Mouse (Mus musculus): ENCODE measurements around the gene Pla2g4d.

The Pla2g4d gene

GRCm38 (mm10) chr2:120299866-120300265 lies 10.9 kb upstream of the Pla2g4d start:
- no peaks in the 10 kb centered on the region for H3K27me3 ChIP-seq (ENCODE audit: insufficient read depth, low read length)
- no peaks in the 10 kb centered on the region for H3K36me3 ChIP-seq (ENCODE audit: insufficient read depth, low read length)
- TF ChIP-seq NANOG (IDR thresholded peaks at IDR 0.05; ENCODE audit: borderline replicate concordance, low read length), result no peak
- no peak for TF ChIP-seq CTCF (conservative IDR thresholded peaks at IDR 0.05; ENCODE audit: low read length)
- no peak for TF ChIP-seq POU5F1 (IDR thresholded peaks at IDR 0.05; ENCODE audit: borderline replicate concordance, low read length)
- H3K9me3 ChIP-seq (ENCODE audit: low read length), result no peaks in the 10 kb centered on the region
- H3K4me3 ChIP-seq (replicated peaks; ENCODE audit: low read length), result no peak overlapping the region
- H3K4me1 ChIP-seq (replicated peaks; ENCODE audit: low read depth, low read length), result peaks cover 29% of the 10 kb centered on the region

- Histone ChIP-seq H3K36me3 (ENCODE audit: insufficient read depth, low read length) (no peaks in the 10 kb centered on the region), H3K4me3 (replicated peaks; ENCODE audit: low read length) (no peak overlapping the region), H3K9me3 (ENCODE audit: low read length) (no peaks in the 10 kb centered on the region), H3K27me3 (ENCODE audit: insufficient read depth, low read length) (no peaks in the 10 kb centered on the region), H3K4me1 (replicated peaks; ENCODE audit: low read depth, low read length) (0 out of 2 replicates have a peak, but pooled peaks cover 12% of the 10 kb centered on the region)
- TF ChIP-seq POU5F1 (IDR thresholded peaks at IDR 0.05; ENCODE audit: borderline replicate concordance, low read length) (no peak), CTCF (conservative IDR thresholded peaks at IDR 0.05; ENCODE audit: low read length) (no peak)
Observed at GRCm38 (mm10) chr2:120296160-120296559, 7.2 kb upstream of the Pla2g4d start.

- no peak for TF ChIP-seq NANOG (IDR thresholded peaks at IDR 0.05; ENCODE audit: borderline replicate concordance, low read length)
- no peak for TF ChIP-seq CTCF (conservative IDR thresholded peaks at IDR 0.05; ENCODE audit: low read length)
- TF ChIP-seq POU5F1 (IDR thresholded peaks at IDR 0.05; ENCODE audit: borderline replicate concordance, low read length), result no peak
- Histone ChIP-seq H3K9me3 (ENCODE audit: low read length) (no peaks in the 10 kb centered on the region), H3K27me3 (ENCODE audit: insufficient read depth, low read length) (peaks cover 11% of the 10 kb centered on the region), H3K36me3 (ENCODE audit: insufficient read depth, low read length) (no peaks in the 10 kb centered on the region), H3K4me1 (replicated peaks; ENCODE audit: low read depth, low read length) (0 out of 2 replicates have a peak, but pooled peaks cover 3% of the 10 kb centered on the region), H3K4me3 (replicated peaks; ENCODE audit: low read length) (no peak overlapping the region)
Observed at GRCm38 (mm10) chr2:120291471-120292078, 2.6 kb upstream of the Pla2g4d start.

DNA sequence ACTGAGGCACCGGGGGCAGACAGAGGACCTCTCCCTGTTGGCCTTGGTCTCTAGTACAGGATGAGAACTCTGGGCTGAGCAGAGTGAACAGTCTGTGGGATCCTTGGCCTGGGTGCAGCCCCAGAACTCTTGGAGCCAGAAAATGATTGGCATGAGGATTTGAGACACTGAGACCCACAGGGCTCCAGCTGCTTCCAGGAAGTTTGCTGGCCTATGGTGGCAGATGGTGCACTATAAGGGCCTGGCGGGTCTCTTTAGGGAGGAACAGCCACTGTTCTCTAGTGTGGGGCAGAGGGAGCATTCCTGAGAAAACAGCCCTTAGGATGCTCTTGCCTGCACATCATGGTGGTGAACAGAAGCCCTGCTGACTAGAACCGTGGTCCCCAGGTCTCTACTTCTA lies 596 bp downstream of the Pla2g4d start:
- no peak for TF ChIP-seq POU5F1 (IDR thresholded peaks at IDR 0.05; ENCODE audit: borderline replicate concordance, low read length)
- no peak for TF ChIP-seq NANOG (IDR thresholded peaks at IDR 0.05; ENCODE audit: borderline replicate concordance, low read length)
- no peak for TF ChIP-seq CTCF (conservative IDR thresholded peaks at IDR 0.05; ENCODE audit: low read length)
- Histone ChIP-seq H3K4me3 (replicated peaks; ENCODE audit: low read length) (no peak overlapping the region), H3K4me1 (replicated peaks; ENCODE audit: low read depth, low read length) (0 out of 2 replicates have a peak, but pooled peaks cover 3% of the 10 kb centered on the region), H3K36me3 (ENCODE audit: insufficient read depth, low read length) (no peaks in the 10 kb centered on the region), H3K9me3 (ENCODE audit: low read length) (no peaks in the 10 kb centered on the region), H3K27me3 (ENCODE audit: insufficient read depth, low read length) (peaks cover 11% of the 10 kb centered on the region)

GRCm38 (mm10) chr2:120285639-120286038 lies 3.4 kb downstream of the Pla2g4d start:
- H3K36me3 ChIP-seq (ENCODE audit: insufficient read depth, low read length), result no peaks in the 10 kb centered on the region
- H3K27me3 ChIP-seq (ENCODE audit: insufficient read depth, low read length), result peaks cover 11% of the 10 kb centered on the region
- H3K4me1 ChIP-seq (replicated peaks; ENCODE audit: low read depth, low read length), result no peaks in the 10 kb centered on the region
- no peak overlapping the region for H3K4me3 ChIP-seq (replicated peaks; ENCODE audit: low read length)
- TF ChIP-seq POU5F1 (IDR thresholded peaks at IDR 0.05; ENCODE audit: borderline replicate concordance, low read length) (no peak), NANOG (IDR thresholded peaks at IDR 0.05; ENCODE audit: borderline replicate concordance, low read length) (no peak), CTCF (conservative IDR thresholded peaks at IDR 0.05; ENCODE audit: low read length) (no peak)
- no peaks in the 10 kb centered on the region for H3K9me3 ChIP-seq (ENCODE audit: low read length)

DNA sequence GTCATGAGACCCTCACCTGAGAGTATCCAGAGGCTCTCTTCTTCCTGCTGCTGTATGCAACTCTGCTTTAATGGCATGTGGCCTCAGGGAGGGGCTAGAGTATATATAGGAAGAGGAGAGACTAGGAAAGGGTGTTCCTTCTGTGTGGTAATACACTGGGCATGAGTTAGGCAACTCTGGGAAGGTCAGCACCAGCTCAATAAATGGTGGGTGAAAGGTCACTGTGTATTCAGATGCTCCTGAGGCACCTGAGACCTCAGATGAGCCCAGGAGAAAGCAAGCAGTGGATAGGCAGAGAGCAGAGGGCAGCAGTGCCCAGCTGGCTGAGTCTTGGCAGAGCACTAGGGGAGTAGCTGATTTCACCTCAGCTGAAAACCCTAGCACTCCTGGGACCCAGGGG lies 4.3 kb downstream of the Pla2g4d start:
- peaks cover 11% of the 10 kb centered on the region for H3K27me3 ChIP-seq (ENCODE audit: insufficient read depth, low read length)
- H3K36me3 ChIP-seq (ENCODE audit: insufficient read depth, low read length), result no peaks in the 10 kb centered on the region
- no peaks in the 10 kb centered on the region for H3K9me3 ChIP-seq (ENCODE audit: low read length)
- TF ChIP-seq POU5F1 (IDR thresholded peaks at IDR 0.05; ENCODE audit: borderline replicate concordance, low read length) (no peak), CTCF (conservative IDR thresholded peaks at IDR 0.05; ENCODE audit: low read length) (no peak), NANOG (IDR thresholded peaks at IDR 0.05; ENCODE audit: borderline replicate concordance, low read length) (no peak)
- H3K4me3 ChIP-seq (replicated peaks; ENCODE audit: low read length), result no peak overlapping the region
- no peaks in the 10 kb centered on the region for H3K4me1 ChIP-seq (replicated peaks; ENCODE audit: low read depth, low read length)

DNA sequence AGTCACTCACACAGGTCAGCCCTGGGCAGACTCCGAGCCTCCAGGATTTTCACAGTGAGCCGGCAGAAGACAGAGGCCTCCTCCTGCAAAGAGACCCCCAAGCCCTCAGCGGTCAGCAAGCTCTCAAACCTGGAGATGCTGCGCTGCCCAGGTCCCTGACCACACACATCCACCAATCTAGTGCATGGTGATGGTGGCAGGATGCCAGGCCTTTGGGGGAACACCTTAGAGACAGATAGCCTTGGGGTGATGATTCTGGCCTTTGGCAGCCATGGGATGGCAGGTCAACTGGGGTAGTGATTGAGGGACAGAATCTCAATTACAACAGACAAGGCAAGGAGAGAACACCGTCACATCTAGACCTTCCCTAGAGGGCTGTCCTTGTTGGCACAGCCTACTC lies 4.9 kb downstream of the Pla2g4d start:
- H3K4me1 ChIP-seq (replicated peaks; ENCODE audit: low read depth, low read length), result no peaks in the 10 kb centered on the region
- H3K36me3 ChIP-seq (ENCODE audit: insufficient read depth, low read length), result no peaks in the 10 kb centered on the region
- no peak overlapping the region for H3K4me3 ChIP-seq (replicated peaks; ENCODE audit: low read length)
- H3K27me3 ChIP-seq (ENCODE audit: insufficient read depth, low read length), result peaks cover 12% of the 10 kb centered on the region
- TF ChIP-seq NANOG (IDR thresholded peaks at IDR 0.05; ENCODE audit: borderline replicate concordance, low read length), result no peak
- TF ChIP-seq CTCF (conservative IDR thresholded peaks at IDR 0.05; ENCODE audit: low read length), result no peak
- no peak for TF ChIP-seq POU5F1 (IDR thresholded peaks at IDR 0.05; ENCODE audit: borderline replicate concordance, low read length)
- no peaks in the 10 kb centered on the region for H3K9me3 ChIP-seq (ENCODE audit: low read length)

GRCm38 (mm10) chr2:120283550-120283949 lies 5.4 kb downstream of the Pla2g4d start:
- H3K9me3 ChIP-seq (ENCODE audit: low read length), result no peaks in the 10 kb centered on the region
- H3K36me3 ChIP-seq (ENCODE audit: insufficient read depth, low read length), result no peaks in the 10 kb centered on the region
- H3K27me3 ChIP-seq (ENCODE audit: insufficient read depth, low read length), result peaks cover 15% of the 10 kb centered on the region
- TF ChIP-seq POU5F1 (IDR thresholded peaks at IDR 0.05; ENCODE audit: borderline replicate concordance, low read length) (no peak), CTCF (conservative IDR thresholded peaks at IDR 0.05; ENCODE audit: low read length) (no peak), NANOG (IDR thresholded peaks at IDR 0.05; ENCODE audit: borderline replicate concordance, low read length) (no peak)
- no peaks in the 10 kb centered on the region for H3K4me1 ChIP-seq (replicated peaks; ENCODE audit: low read depth, low read length)
- no peak overlapping the region for H3K4me3 ChIP-seq (replicated peaks; ENCODE audit: low read length)

DNA sequence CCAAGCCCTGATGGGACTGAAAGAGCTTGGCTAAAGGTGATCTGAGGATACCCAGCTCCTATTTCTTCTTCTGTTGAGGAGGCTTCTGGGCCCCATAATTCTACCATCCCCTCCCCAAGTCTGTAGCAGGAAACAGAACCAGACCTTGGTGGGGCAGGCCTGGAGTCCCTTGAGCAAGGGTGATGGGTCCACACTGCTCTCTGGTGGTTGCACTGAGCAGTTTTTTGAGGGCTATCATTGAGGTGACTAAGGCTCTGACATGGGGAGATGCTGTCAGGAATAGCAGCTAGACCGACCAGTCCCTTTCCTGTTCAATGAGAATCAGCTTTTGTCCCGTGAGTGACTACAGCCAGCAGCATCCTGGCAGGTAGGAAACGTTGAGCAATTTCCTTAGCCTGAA lies 7.8 kb downstream of the Pla2g4d start:
- TF ChIP-seq POU5F1 (IDR thresholded peaks at IDR 0.05; ENCODE audit: borderline replicate concordance, low read length) (no peak), CTCF (conservative IDR thresholded peaks at IDR 0.05; ENCODE audit: low read length) (0 out of 2 replicates have a peak, but pooled peaks have one; percentile 21), NANOG (IDR thresholded peaks at IDR 0.05; ENCODE audit: borderline replicate concordance, low read length) (no peak)
- Histone ChIP-seq H3K27me3 (ENCODE audit: insufficient read depth, low read length) (peaks cover 12% of the 10 kb centered on the region), H3K36me3 (ENCODE audit: insufficient read depth, low read length) (no peaks in the 10 kb centered on the region)

More for the DNA sequence above, 7.8 kb downstream of the Pla2g4d start:
- no peak overlapping the region for H3K4me3 ChIP-seq (replicated peaks; ENCODE audit: low read length)
- H3K4me1 ChIP-seq (replicated peaks; ENCODE audit: low read depth, low read length), result peaks cover 7% of the 10 kb centered on the region; the same call in 1 of the 2 replicates
- H3K9me3 ChIP-seq (ENCODE audit: low read length), result no peaks in the 10 kb centered on the region
